Mouse (Mus musculus) kidney, embryonic 16.5 days (tissue): ENCODE measurements around the gene Lrg1. TPM values are rescaled to one million over a fixed set of nuclear protein-coding genes. Genes with fewer than 3 reads are reported as not detected.

Experiments
- ATAC-seq: fragments of 200-750 bp; cut with Nextera tagmentation; 2 replicates; pipeline ENCODE4 v1.8.0; 2017; ENCODE audit warnings: moderate TSS enrichment; ENCODE audit not compliant: low FRiP score, low TSS enrichment
- H3K27ac ChIP-seq: fragments of 300-500 bp; sonication (generic); 2 replicates; pipeline ENCODE4 v1.5.1; 2014; ENCODE audit warnings: low read length
- H3K27me3 ChIP-seq: fragments of 300-500 bp; sonication (generic); 2 replicates; pipeline ENCODE4 v1.6.1; 2014; ENCODE audit warnings: low read length, control low read depth, mixed read lengths; ENCODE audit not compliant: insufficient read depth
- H3K36me3 ChIP-seq: fragments of 300-500 bp; sonication (generic); 2 replicates; pipeline ENCODE4 v1.6.1; 2014; ENCODE audit warnings: low read length, control low read depth, mixed read lengths; ENCODE audit not compliant: insufficient read depth
- H3K4me1 ChIP-seq: fragments of 300-500 bp; sonication (generic); 2 replicates; pipeline ENCODE4 v1.6.1; 2014; ENCODE audit warnings: low read length, control low read depth, mixed read lengths; ENCODE audit not compliant: insufficient read depth
- H3K4me2 ChIP-seq: fragments of 300-500 bp; sonication (generic); replicated peaks from 2 replicates; pipeline ENCODE4 v1.6.1; 2014; ENCODE audit warnings: low read depth, low read length
- H3K4me3 ChIP-seq: fragments of 300-500 bp; sonication (generic); 2 replicates; pipeline ENCODE4 v1.5.1; 2014; ENCODE audit warnings: mild to moderate bottlenecking, low read length
- H3K9ac ChIP-seq: fragments of 300-500 bp; sonication (generic); replicated peaks from 2 replicates; pipeline ENCODE4 v1.6.1; 2014; ENCODE audit warnings: low read length
- H3K9me3 ChIP-seq: fragments of 300-500 bp; sonication (generic); 2 replicates; pipeline ENCODE4 v1.6.1; 2016; ENCODE audit warnings: low read length, control low read depth
- WGBS: fragments of 180-500 bp; shearing (Covaris S2); extraction: QIAGEN DNeasy Blood & Tissue Kit; methylation state at CpG from one replicate; pipeline ENCODE4 v1.1.7; 2014; 5-methylcytosine and 5-hydroxymethylcytosine counted together
- polyA plus RNA-seq: library from polyadenylated mRNA; unstranded; fragments of >200 nt; fragmentation: Nextera tagmentation; extraction: Ambion mirVana; gene quantifications from 2 replicates; pipeline ENCODE4 v1.2.1, GENCODE M21; 2015

Lrg1 gene
- polyA plus RNA-seq, 1 experiment from 2014 or later = 0.62 TPM

GRCm38 (mm10) chr17:56103465-56104285 lies 18.1 kb downstream of the Lrg1 start:
- WGBS = 95% methylated on average over 8 of the region's 8 CpGs
- H3K36me3 ChIP-seq = peaks cover 43% of the 10 kb centered on the region
- no peak overlapping the region for H3K27ac ChIP-seq
- no peak overlapping the region for H3K4me3 ChIP-seq
- H3K4me1 ChIP-seq = no peaks in the 10 kb centered on the region
- no peak for ATAC-seq
- no peak overlapping the region for H3K9ac ChIP-seq
- no peak overlapping the region for H3K4me2 ChIP-seq
- H3K9me3 ChIP-seq = no peaks in the 10 kb centered on the region
- H3K27me3 ChIP-seq = no peaks in the 10 kb centered on the region

- H3K27me3 ChIP-seq = no peaks in the 10 kb centered on the region
- H3K9ac ChIP-seq = no peak overlapping the region
- no peaks in the 10 kb centered on the region for H3K4me1 ChIP-seq
- H3K4me3 ChIP-seq = no peak overlapping the region
- peaks cover 51% of the 10 kb centered on the region for H3K36me3 ChIP-seq
- no peaks in the 10 kb centered on the region for H3K9me3 ChIP-seq
- ATAC-seq = no peak
- 92% methylated on average over 9 of the region's 9 CpGs for WGBS
- no peak overlapping the region for H3K4me2 ChIP-seq
- no peak overlapping the region for H3K27ac ChIP-seq
Observed at GRCm38 (mm10) chr17:56102927-56103326, 18.9 kb downstream of the Lrg1 start.

- no peaks in the 10 kb centered on the region for H3K9me3 ChIP-seq
- H3K27me3 ChIP-seq = no peaks in the 10 kb centered on the region
- H3K4me1 ChIP-seq = no peaks in the 10 kb centered on the region
- H3K9ac ChIP-seq = no peak overlapping the region
- no peak overlapping the region for H3K27ac ChIP-seq
- 90% methylated on average over 5 of the region's 5 CpGs for WGBS
- H3K36me3 ChIP-seq = peaks cover 59% of the 10 kb centered on the region
- no peak for ATAC-seq
- no peak overlapping the region for H3K4me3 ChIP-seq
- H3K4me2 ChIP-seq = no peak overlapping the region
Observed at GRCm38 (mm10) chr17:56102158-56102557, 19.6 kb downstream of the Lrg1 start.

- Histone ChIP-seq H3K27ac (no peak overlapping the region), H3K27me3 (no peaks in the 10 kb centered on the region), H3K36me3 (peaks cover 72% of the 10 kb centered on the region), H3K4me3 (no peak overlapping the region), H3K4me2 (no peak overlapping the region), H3K9ac (no peak overlapping the region), H3K9me3 (no peaks in the 10 kb centered on the region), H3K4me1 (no peaks in the 10 kb centered on the region)
- 90% methylated on average over 3 of the region's 3 CpGs for WGBS
- ATAC-seq = no peak
Observed at GRCm38 (mm10) chr17:56100811-56101210, 21.0 kb downstream of the Lrg1 start.

- no peak overlapping the region for H3K4me3 ChIP-seq
Observed at GRCm38 (mm10) chr17:56098711-56099572, 22.9 kb downstream of the Lrg1 start.

GRCm38 (mm10) chr17:56098180-56098579 lies 23.6 kb downstream of the Lrg1 start:
- Histone ChIP-seq H3K27me3 (no peaks in the 10 kb centered on the region), H3K27ac (no peak overlapping the region), H3K4me3 (no peak overlapping the region), H3K4me1 (no peaks in the 10 kb centered on the region), H3K9ac (no peak overlapping the region), H3K4me2 (no peak overlapping the region), H3K9me3 (no peaks in the 10 kb centered on the region), H3K36me3 (peaks cover 75% of the 10 kb centered on the region)
- ATAC-seq = no peak
- WGBS = 94% methylated on average over 8 of the region's 8 CpGs

More at GRCm38 (mm10) chr17:56098711-56099572, 22.9 kb downstream of the Lrg1 start:
- Histone ChIP-seq H3K9ac (no peak overlapping the region), H3K4me1 (no peaks in the 10 kb centered on the region), H3K36me3 (peaks cover 73% of the 10 kb centered on the region), H3K9me3 (no peaks in the 10 kb centered on the region), H3K4me2 (no peak overlapping the region), H3K27me3 (no peaks in the 10 kb centered on the region), H3K27ac (no peak overlapping the region)
- ATAC-seq = no peak
- 90% methylated on average over 15 of the region's 15 CpGs for WGBS

- WGBS = 89% methylated on average over 12 of the region's 12 CpGs
- no peak overlapping the region for H3K27ac ChIP-seq
- ATAC-seq = no peak
- H3K9ac ChIP-seq = no peak overlapping the region
- H3K27me3 ChIP-seq = no peaks in the 10 kb centered on the region
- H3K4me1 ChIP-seq = no peaks in the 10 kb centered on the region
- H3K4me2 ChIP-seq = no peak overlapping the region
- H3K4me3 ChIP-seq = no peak overlapping the region
- no peaks in the 10 kb centered on the region for H3K9me3 ChIP-seq
- peaks cover 63% of the 10 kb centered on the region for H3K36me3 ChIP-seq
Observed at GRCm38 (mm10) chr17:56096883-56097282, 24.9 kb downstream of the Lrg1 start.

- H3K27me3 ChIP-seq = no peaks in the 10 kb centered on the region
- no peak overlapping the region for H3K4me3 ChIP-seq
- H3K4me1 ChIP-seq = no peaks in the 10 kb centered on the region
- 95% methylated on average over 1 of the region's 1 CpGs for WGBS
- H3K27ac ChIP-seq = no peak overlapping the region
- ATAC-seq = no peak
- H3K4me2 ChIP-seq = no peak overlapping the region
- no peaks in the 10 kb centered on the region for H3K9me3 ChIP-seq
- H3K9ac ChIP-seq = no peak overlapping the region
- H3K36me3 ChIP-seq = peaks cover 35% of the 10 kb centered on the region
Observed at GRCm38 (mm10) chr17:56092794-56093193, 29.0 kb downstream of the Lrg1 start.

GRCm38 (mm10) chr17:56092312-56092711 lies 29.5 kb downstream of the Lrg1 start:
- Histone ChIP-seq H3K9me3 (no peaks in the 10 kb centered on the region), H3K4me1 (no peaks in the 10 kb centered on the region), H3K4me2 (no peak overlapping the region), H3K9ac (no peak overlapping the region), H3K36me3 (peaks cover 33% of the 10 kb centered on the region), H3K4me3 (no peak overlapping the region), H3K27me3 (no peaks in the 10 kb centered on the region), H3K27ac (no peak overlapping the region)
- WGBS = 89% methylated on average over 1 of the region's 1 CpGs
- ATAC-seq = no peak
